Mouse (Mus musculus) duodenum, adult 2 months (tissue): ENCODE measurements around the gene Olfr707. TPM values are rescaled to one million over a fixed set of nuclear protein-coding genes. Genes with fewer than 3 reads are reported as not detected.

Experiments
- polyA plus RNA-seq: library from polyadenylated mRNA; depleted of rRNA; stranded (reverse); fragments of >200 nt; gene quantifications from 2 replicates; pipeline ENCODE4 v1.2.3, GENCODE M21; 2012; ENCODE audit warnings: low replicate concordance; rRNA removed

The Olfr707 gene
- polyA plus RNA-seq: not detected in 2 replicates

GRCm38 (mm10) chr7:106901141-106901540 lies at the start of gene Olfr707:
TSS of gene Olfr707 (minus strand) at chr7:106901241.

GRCm38 (mm10) chr7:106948212-106948611 lies 47.2 kb upstream of the Olfr707 start, which contains the start of gene Olfr710:
TSS of gene Olfr710 (minus strand) at chr7:106948312.

DNA sequence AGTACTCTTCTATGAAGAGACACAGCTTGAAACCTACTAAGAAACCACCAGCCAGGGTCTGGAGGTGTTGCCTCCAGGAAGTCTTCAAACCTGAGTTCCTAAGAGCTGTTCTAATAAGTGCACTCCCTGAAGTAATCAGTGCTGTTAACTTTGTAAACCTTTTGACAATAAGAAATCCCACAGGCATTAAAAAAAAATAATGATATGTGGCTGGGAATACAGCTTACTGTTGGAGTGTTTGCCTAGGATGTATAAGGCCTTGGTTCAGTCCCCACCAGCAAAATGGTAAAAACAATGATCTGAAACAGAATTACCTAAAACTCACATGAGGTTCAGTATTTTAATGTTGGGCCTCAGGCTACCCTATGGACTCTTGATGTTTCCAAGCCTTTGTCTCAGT lies 31.1 kb upstream of the Olfr707 start, which contains the start of gene Olfr709-ps1:
Gene Olfr709-ps1 (minus strand): TSS at position 101 of the 400 bp plus-strand sequence.

DNA sequence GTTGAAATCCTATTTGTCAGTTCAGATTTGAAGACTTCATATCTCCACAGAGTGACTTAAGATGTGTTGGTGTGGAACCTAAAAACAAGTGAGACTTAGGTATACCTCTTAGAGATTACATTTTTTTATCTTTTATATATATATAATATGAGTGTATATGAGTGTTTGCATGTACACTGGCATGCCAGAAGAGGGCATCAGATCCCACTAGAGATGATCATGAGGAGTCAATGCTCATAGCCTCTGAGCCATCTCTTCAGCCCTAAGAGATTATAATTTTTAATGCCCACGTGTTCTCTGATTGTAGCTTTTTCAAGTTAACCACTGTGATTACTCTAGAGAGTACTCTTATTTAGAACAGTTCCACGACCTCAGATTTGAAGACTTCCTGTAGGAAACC lies 6.6 kb upstream of the Olfr707 start, which contains the start of gene Olfr1532-ps1:
Gene Olfr1532-ps1 (plus strand): TSS at position 326 of the 400 bp plus-strand sequence.

DNA sequence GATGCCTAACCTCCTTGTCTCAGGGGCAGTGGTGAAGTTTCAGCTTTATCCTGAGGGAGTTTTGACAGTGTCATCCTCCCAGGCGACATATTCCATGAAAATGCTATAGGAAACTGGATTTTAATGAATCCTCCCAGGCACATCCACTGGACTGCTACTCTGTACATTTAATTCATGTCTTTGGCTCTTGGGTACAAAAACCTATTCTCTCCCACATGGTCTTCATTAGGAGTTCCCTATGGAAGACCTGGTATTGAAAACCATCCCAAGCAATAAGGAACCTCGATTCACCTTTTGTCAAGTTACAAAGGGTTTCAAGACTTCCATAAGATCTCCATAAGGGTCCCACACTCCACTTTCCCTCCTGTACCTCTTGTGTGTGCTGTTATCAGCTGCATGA lies 13.0 kb downstream of the Olfr707 start, which contains the start of gene Olfr706:
Gene Olfr706 (minus strand): TSS at position 101 of the 400 bp plus-strand sequence.

DNA sequence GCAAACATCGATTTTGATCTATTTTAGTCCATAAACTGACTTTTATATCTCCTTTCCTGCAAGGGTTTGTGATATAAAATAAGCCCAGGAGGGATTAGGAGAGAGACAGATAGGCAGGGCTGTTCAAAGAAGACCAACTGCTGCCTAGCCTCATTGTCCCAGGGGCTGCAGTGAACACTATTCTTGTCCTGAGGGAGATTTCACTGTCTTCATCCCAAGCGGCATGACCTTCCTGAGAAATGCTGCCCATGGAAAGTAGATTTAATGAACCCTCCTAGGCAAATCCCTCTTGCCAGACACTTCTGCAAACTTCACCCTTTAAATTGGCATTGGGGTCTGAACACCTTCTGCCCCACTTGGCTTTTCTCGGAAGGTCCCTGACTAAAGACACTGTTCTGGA lies 24.2 kb downstream of the Olfr707 start, which contains the start of gene Olfr705:
Gene Olfr705 (minus strand): TSS at position 101 of the 400 bp plus-strand sequence.

DNA sequence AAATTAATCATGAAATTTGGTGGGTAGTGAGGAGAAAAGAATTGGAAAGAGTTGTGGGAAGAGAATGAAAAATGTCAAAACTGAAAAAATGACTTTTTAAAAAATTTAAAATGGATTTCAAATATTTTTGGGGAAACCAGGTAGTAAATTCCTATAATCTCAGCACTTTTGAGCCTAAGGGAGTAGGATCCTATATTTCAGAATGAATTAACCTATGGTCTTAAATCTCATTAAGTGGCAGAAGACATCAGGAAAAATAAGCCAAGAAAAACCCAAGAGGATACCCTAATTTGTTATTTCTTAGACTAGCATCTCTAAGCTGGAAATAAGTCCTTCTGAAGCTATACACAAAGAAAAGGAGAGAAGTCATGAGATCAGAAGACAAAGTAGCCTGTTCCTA lies 38.2 kb downstream of the Olfr707 start, which contains the start of gene Olfr704:
Gene Olfr704 (plus strand): TSS at position 301 of the 400 bp plus-strand sequence.

DNA sequence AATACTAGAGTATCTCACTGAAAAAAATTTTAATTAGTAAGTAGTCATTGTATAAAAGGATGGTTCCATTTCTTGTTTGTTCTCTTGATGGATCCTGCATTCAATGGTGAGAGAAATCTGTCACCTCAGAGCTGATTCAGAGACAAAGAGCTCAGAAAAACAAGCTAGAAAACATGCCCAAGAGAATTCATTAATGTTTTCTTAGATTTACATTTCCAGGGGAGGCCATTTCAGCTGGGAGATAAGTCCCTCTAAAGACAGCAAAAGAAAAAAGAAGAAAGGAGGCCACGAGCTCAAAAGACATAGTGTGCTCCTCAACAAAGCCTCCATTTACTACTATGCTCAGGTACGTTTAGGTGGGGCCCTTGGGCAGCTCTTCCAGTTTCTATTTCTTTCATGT lies 58.0 kb downstream of the Olfr707 start, which contains the start of gene Olfr703:
Gene Olfr703 (plus strand): TSS at position 301 of the 400 bp plus-strand sequence.

Other genes with a start within 250 kb of the Olfr707 start
- not detected in 2 replicates for gene Olfr693, start 220.7 kb downstream of the Olfr707 start, polyA plus RNA-seq
- gene Olfr694, start 209.4 kb downstream of the Olfr707 start, polyA plus RNA-seq: not detected in 2 replicates
- not detected in 2 replicates for gene Olfr695, start 184.8 kb downstream of the Olfr707 start, polyA plus RNA-seq
- not detected in 2 replicates for gene Olfr697, start 158.8 kb downstream of the Olfr707 start, polyA plus RNA-seq
- not detected in 2 replicates for gene Olfr698, start 145.8 kb downstream of the Olfr707 start, polyA plus RNA-seq
- gene Olfr699, start 108.0 kb downstream of the Olfr707 start, polyA plus RNA-seq: not detected in 2 replicates
- gene Olfr700, start 92.4 kb downstream of the Olfr707 start, polyA plus RNA-seq: not detected in 2 replicates
- gene Olfr701, start 87.1 kb downstream of the Olfr707 start, polyA plus RNA-seq: not detected in 2 replicates
- not detected in 2 replicates for gene Olfr702, start 67.3 kb downstream of the Olfr707 start, polyA plus RNA-seq
- not detected in 2 replicates for gene Olfr703, start 57.9 kb downstream of the Olfr707 start, polyA plus RNA-seq
- not detected in 2 replicates for gene Olfr704, start 38.1 kb downstream of the Olfr707 start, polyA plus RNA-seq
- not detected in 2 replicates for gene Olfr705, start 24.4 kb downstream of the Olfr707 start, polyA plus RNA-seq
- gene Olfr706, start 13.1 kb downstream of the Olfr707 start, polyA plus RNA-seq: not detected in 2 replicates
- not detected in 2 replicates for gene Olfr1532-ps1, start 6.8 kb upstream of the Olfr707 start, polyA plus RNA-seq
- not detected in 2 replicates for gene Olfr709-ps1, start 31.0 kb upstream of the Olfr707 start, polyA plus RNA-seq
- not detected in 2 replicates for gene Olfr710, start 47.1 kb upstream of the Olfr707 start, polyA plus RNA-seq
- gene Olfr6, start 62.7 kb upstream of the Olfr707 start, polyA plus RNA-seq: not detected in 2 replicates
- gene Olfr711, start 74.2 kb upstream of the Olfr707 start, polyA plus RNA-seq: not detected in 2 replicates
- gene Olfr2, start 104.8 kb upstream of the Olfr707 start, polyA plus RNA-seq: not detected in 2 replicates
- gene Olfr713, start 129.9 kb upstream of the Olfr707 start, polyA plus RNA-seq: not detected in 2 replicates
- not detected in 2 replicates for gene Olfr714, start 169.7 kb upstream of the Olfr707 start, polyA plus RNA-seq
- not detected in 2 replicates for gene Olfr17, start 192.0 kb upstream of the Olfr707 start, polyA plus RNA-seq
- gene Olfr715b, start 209.1 kb upstream of the Olfr707 start, polyA plus RNA-seq: not detected in 2 replicates
- not detected in 2 replicates for gene Olfr715, start 229.8 kb upstream of the Olfr707 start, polyA plus RNA-seq
- gene Olfr716, start 237.1 kb upstream of the Olfr707 start, polyA plus RNA-seq: not detected in 2 replicates